Mouse (Mus musculus): ENCODE data around the gene Cdc40. TPM values are rescaled to one million over a fixed set of nuclear protein-coding genes. Genes with fewer than 3 reads are reported as not detected.
"Not testable (repeated sequence)": the region's sequence is repeated elsewhere in the genome, so short reads cannot be mapped to it uniquely, and the experiment has no call there.

Gene Cdc40
- polyA plus RNA-seq, 1 experiment from 2014 or later: 27.4 TPM

GRCm38 (mm10) chr10:40825952-40826351 lies 57.2 kb downstream of the Cdc40 start:
- WGBS: 57% methylated on average over 6 of the region's 6 CpGs
- no peak overlapping the region for H3K4me3 ChIP-seq

GRCm38 (mm10) chr10:40816471-40816870 lies 66.6 kb downstream of the Cdc40 start:
- H3K9me3 ChIP-seq: no peaks in the 10 kb centered on the region
- H3K27me3 ChIP-seq: no peaks in the 10 kb centered on the region
- H3K4me3 ChIP-seq: no peak overlapping the region
- ATAC-seq (ENCODE audit: insufficient number of reproducible peaks, low FRiP score, low TSS enrichment, low read depth): no peak
- H3K4me2 ChIP-seq: no peak overlapping the region
- H3K4me1 ChIP-seq: no peaks in the 10 kb centered on the region
- H3K9ac ChIP-seq: no peak overlapping the region
- H3K36me3 ChIP-seq: no peaks in the 10 kb centered on the region
- 54% methylated on average over 6 of the region's 6 CpGs for WGBS
- no peak overlapping the region for H3K27ac ChIP-seq

More at GRCm38 (mm10) chr10:40825952-40826351, 57.2 kb downstream of the Cdc40 start:
- H3K9ac ChIP-seq: no peak overlapping the region
- H3K36me3 ChIP-seq: peaks cover 14% of the 10 kb centered on the region; the same call in 1 of the 2 replicates
- H3K4me1 ChIP-seq: no peaks in the 10 kb centered on the region
- H3K27ac ChIP-seq: no peak overlapping the region
- H3K27me3 ChIP-seq: no peaks in the 10 kb centered on the region
- H3K9me3 ChIP-seq: no peaks in the 10 kb centered on the region
- no peak for ATAC-seq (ENCODE audit: insufficient number of reproducible peaks, low FRiP score, low TSS enrichment, low read depth)
- H3K4me2 ChIP-seq: no peak overlapping the region

- H3K27ac ChIP-seq: no peak overlapping the region
- no peak overlapping the region for H3K4me3 ChIP-seq
- H3K27me3 ChIP-seq: no peaks in the 10 kb centered on the region
- 68% methylated on average over 4 of the region's 4 CpGs for WGBS
- no peaks in the 10 kb centered on the region for H3K9me3 ChIP-seq
- no peaks in the 10 kb centered on the region for H3K36me3 ChIP-seq
- no peaks in the 10 kb centered on the region for H3K4me1 ChIP-seq
- no peak for ATAC-seq (ENCODE audit: insufficient number of reproducible peaks, low FRiP score, low TSS enrichment, low read depth)
- H3K9ac ChIP-seq: no peak overlapping the region
- no peak overlapping the region for H3K4me2 ChIP-seq
Measured at GRCm38 (mm10) chr10:40813627-40814026, 69.5 kb downstream of the Cdc40 start.

- not testable (repeated sequence) for H3K9me3 ChIP-seq; H3K4me2 ChIP-seq; H3K27me3 ChIP-seq; H3K4me1 ChIP-seq; ATAC-seq (ENCODE audit: insufficient number of reproducible peaks, low FRiP score, low TSS enrichment, low read depth); H3K4me3 ChIP-seq; H3K27ac ChIP-seq; H3K9ac ChIP-seq; H3K36me3 ChIP-seq
- 31% methylated on average over 5 of the region's 5 CpGs for WGBS
Measured at GRCm38 (mm10) chr10:40809411-40809910, 73.7 kb downstream of the Cdc40 start.

GRCm38 (mm10) chr10:40806221-40806620 lies 76.9 kb downstream of the Cdc40 start:
- no peak overlapping the region for H3K27ac ChIP-seq
- no peaks in the 10 kb centered on the region for H3K36me3 ChIP-seq
- 87% methylated on average over 4 of the region's 4 CpGs for WGBS

GRCm38 (mm10) chr10:40805221-40805620 lies 77.9 kb downstream of the Cdc40 start:
- no peak overlapping the region for H3K4me2 ChIP-seq
- no peaks in the 10 kb centered on the region for H3K27me3 ChIP-seq
- ATAC-seq (ENCODE audit: insufficient number of reproducible peaks, low FRiP score, low TSS enrichment, low read depth): no peak
- H3K4me1 ChIP-seq: no peaks in the 10 kb centered on the region
- H3K9ac ChIP-seq: no peak overlapping the region
- no peaks in the 10 kb centered on the region for H3K36me3 ChIP-seq
- no peak overlapping the region for H3K27ac ChIP-seq
- H3K9me3 ChIP-seq: no peaks in the 10 kb centered on the region
- no peak overlapping the region for H3K4me3 ChIP-seq
- 68% methylated on average over 1 of the region's 1 CpGs for WGBS

More at GRCm38 (mm10) chr10:40806221-40806620, 76.9 kb downstream of the Cdc40 start:
- H3K27me3 ChIP-seq: no peaks in the 10 kb centered on the region
- H3K9ac ChIP-seq: no peak overlapping the region
- no peak for ATAC-seq (ENCODE audit: insufficient number of reproducible peaks, low FRiP score, low TSS enrichment, low read depth)
- H3K4me1 ChIP-seq: no peaks in the 10 kb centered on the region
- no peak overlapping the region for H3K4me2 ChIP-seq
- no peaks in the 10 kb centered on the region for H3K9me3 ChIP-seq
- H3K4me3 ChIP-seq: no peak overlapping the region

- Histone ChIP-seq H3K27me3 (no peaks in the 10 kb centered on the region), H3K4me1 (no peaks in the 10 kb centered on the region), H3K9ac (no peak overlapping the region), H3K9me3 (no peaks in the 10 kb centered on the region), H3K27ac (no peak overlapping the region), H3K4me2 (no peak overlapping the region), H3K4me3 (no peak overlapping the region), H3K36me3 (no peaks in the 10 kb centered on the region)
- 83% methylated on average over 3 of the region's 3 CpGs for WGBS
- no peak for ATAC-seq (ENCODE audit: insufficient number of reproducible peaks, low FRiP score, low TSS enrichment, low read depth)
Measured at GRCm38 (mm10) chr10:40792115-40792514, 91.0 kb downstream of the Cdc40 start.

GRCm38 (mm10) chr10:40790406-40790805 lies 92.7 kb downstream of the Cdc40 start:
- H3K27ac ChIP-seq: no peak overlapping the region
- no peak overlapping the region for H3K4me3 ChIP-seq
- no peaks in the 10 kb centered on the region for H3K27me3 ChIP-seq
- no peak overlapping the region for H3K9ac ChIP-seq
- no peaks in the 10 kb centered on the region for H3K36me3 ChIP-seq
- 86% methylated on average over 3 of the region's 3 CpGs for WGBS
- H3K9me3 ChIP-seq: no peaks in the 10 kb centered on the region
- H3K4me2 ChIP-seq: no peak overlapping the region
- H3K4me1 ChIP-seq: no peaks in the 10 kb centered on the region
- ATAC-seq (ENCODE audit: insufficient number of reproducible peaks, low FRiP score, low TSS enrichment, low read depth): no peak

Other genes with a start within 250 kb of the Cdc40 start
- gene Mettl24, start 200.0 kb downstream of the Cdc40 start, polyA plus RNA-seq (2015; fragmentation: Nextera tagmentation; extraction: Ambion mirVana): 2.2 and 2.9 TPM in 2 replicates
- 13.5 and 14.0 TPM in 2 replicates for gene Wasf1, start 164 bp upstream of the Cdc40 start, polyA plus RNA-seq (2015; fragmentation: Nextera tagmentation; extraction: Ambion mirVana)
- not detected in 2 replicates for gene Gpr6, start 189.0 kb upstream of the Cdc40 start, polyA plus RNA-seq (2015; fragmentation: Nextera tagmentation; extraction: Ambion mirVana)

Data from limb, embryonic 15.5 days (tissue).